Mouse (Mus musculus) adrenal gland, adult 18-20 months (tissue): Measurements from ENCODE around the gene Sstr5. TPM values are rescaled to one million over a fixed set of nuclear protein-coding genes. Genes with fewer than 3 reads are reported as not detected.
A peak's percentile ranks its signal among the peaks of the same experiment; 100 is the strongest.

Experiments
- DNase-seq, 2 experiments: peaks; one replicate each; pipeline ENCODE4 v3.0.0; 2021 to 2022; ENCODE audit warnings: low spot score in 2 of 2
- long read RNA-seq, 2 experiments: library from polyadenylated mRNA; stranded (forward); transcript quantifications; one replicate each; pipeline ENCODE4 v2.0.0; 2021
- total RNA-seq, 2 experiments: library from RNA; stranded (reverse); gene quantifications; 1 replicate in 1 of 2; 2 replicates in 1 of 2; pipeline ENCODE4 v1.2.3; 2021

The Sstr5 gene
- total RNA-seq, result 1 to 10 TPM; 2.1 to 2.4 TPM
- long read RNA-seq, experiment 1, transcript Sstr5-202 (2 exons, 2,506 nt), result major isoform, 6 of 7 reads
- long read RNA-seq, experiment 1, partial matches to known transcripts, result 0 of 7 reads
- long read RNA-seq, experiment 1, other reads (novel, unspliced or antisense), result 0 of 7 reads
- long read RNA-seq, experiment 2, transcript Sstr5-202 (2 exons, 2,506 nt), result major isoform, 9 of 12 reads
- long read RNA-seq, experiment 2, partial matches to known transcripts, result 0 of 12 reads
- long read RNA-seq, experiment 2, other reads (novel, unspliced or antisense), result 1 of 12 reads

GRCm38 (mm10) chr17:25497013-25497412 is at the start of gene Sstr5:
TSS of gene Sstr5 (minus strand) at chr17:25497288.
- peak; percentile 28 to 32 for DNase-seq

- no peak for DNase-seq
Observed at GRCm38 (mm10) chr17:25541768-25542167, 44.7 kb upstream of the Sstr5 start.

- DNase-seq, result no peak
Observed at GRCm38 (mm10) chr17:25540731-25541130, 43.6 kb upstream of the Sstr5 start.

- peak; percentile 34 to 45 for DNase-seq
Observed at GRCm38 (mm10) chr17:25538945-25539875, 42.1 kb upstream of the Sstr5 start.

- DNase-seq, result no peak
Observed at GRCm38 (mm10) chr17:25530357-25531022, 33.4 kb upstream of the Sstr5 start.

GRCm38 (mm10) chr17:25522080-25522479 is 25.0 kb upstream of the Sstr5 start:
- DNase-seq, result no peak

GRCm38 (mm10) chr17:25520492-25520891 is 23.4 kb upstream of the Sstr5 start:
- no peak for DNase-seq

- no peak for DNase-seq
Observed at GRCm38 (mm10) chr17:25519511-25519910, 22.4 kb upstream of the Sstr5 start.

GRCm38 (mm10) chr17:25518144-25518543 is 21.1 kb upstream of the Sstr5 start:
- DNase-seq, result no peak

- no peak for DNase-seq
Observed at GRCm38 (mm10) chr17:25516315-25516714, 19.2 kb upstream of the Sstr5 start.

- DNase-seq, result no peak
Observed at GRCm38 (mm10) chr17:25514055-25514454, 17.0 kb upstream of the Sstr5 start.

GRCm38 (mm10) chr17:25511876-25512275 is 14.8 kb upstream of the Sstr5 start:
- DNase-seq, result no peak

- no peak for DNase-seq
Observed at GRCm38 (mm10) chr17:25510074-25510830, 13.2 kb upstream of the Sstr5 start.

GRCm38 (mm10) chr17:25508860-25509577 is 11.9 kb upstream of the Sstr5 start:
- DNase-seq, result peak; percentile 17 to 40

GRCm38 (mm10) chr17:25507799-25508198 is 10.7 kb upstream of the Sstr5 start:
- peak; percentile 74 to 75 for DNase-seq

- no peak for DNase-seq
Observed at GRCm38 (mm10) chr17:25502599-25502998, 5.5 kb upstream of the Sstr5 start.

GRCm38 (mm10) chr17:25482092-25482491 is 15.0 kb downstream of the Sstr5 start:
- DNase-seq, result no peak

GRCm38 (mm10) chr17:25480820-25481219 is 16.3 kb downstream of the Sstr5 start:
- DNase-seq, result no peak

- no peak for DNase-seq
Observed at GRCm38 (mm10) chr17:25480152-25480551, 16.9 kb downstream of the Sstr5 start.
